Mouse (Mus musculus): Measurements from ENCODE around the gene Gramd1b. TPM values are rescaled to one million over a fixed set of nuclear protein-coding genes. Genes with fewer than 3 reads are reported as not detected.
"Not testable (repeated sequence)": the region's sequence is repeated elsewhere in the genome, so short reads cannot be mapped to it uniquely, and the experiment has no call there.

The Gramd1b gene
- polyA plus RNA-seq, 1 experiment from 2014 or later, result 7.3 TPM

GRCm38 (mm10) chr9:40504886-40505285, 26.3 kb downstream of the Gramd1b start:
- Histone ChIP-seq H3K4me1 (ENCODE audit: control insufficient read depth, insufficient read depth, low read length) (no peaks in the 10 kb centered on the region), H3K36me3 (ENCODE audit: control insufficient read depth, insufficient read depth, low read length) (no peaks in the 10 kb centered on the region), H3K9ac (replicated peaks; ENCODE audit: low read depth, low read length) (no peak overlapping the region), H3K4me3 (ENCODE audit: low read depth, low read length) (no peak overlapping the region), H3K9me3 (ENCODE audit: control insufficient read depth, low read depth, low read length) (no peaks in the 10 kb centered on the region), H3K27me3 (ENCODE audit: control insufficient read depth, insufficient read depth, low read length) (no peaks in the 10 kb centered on the region), H3K4me2 (replicated peaks; ENCODE audit: low read depth, low read length) (no peak overlapping the region), H3K27ac (ENCODE audit: low read length) (no peak overlapping the region)
- ATAC-seq (ENCODE audit: insufficient number of reproducible peaks, insufficient read depth, low FRiP score, low read depth), result no peak
- 87% methylated on average over 5 of the region's 5 CpGs for WGBS

GRCm38 (mm10) chr9:40500691-40501090, 30.5 kb downstream of the Gramd1b start:
- no peak overlapping the region for H3K9ac ChIP-seq (replicated peaks; ENCODE audit: low read depth, low read length)
- no peaks in the 10 kb centered on the region for H3K36me3 ChIP-seq (ENCODE audit: control insufficient read depth, insufficient read depth, low read length)
- no peak for ATAC-seq (ENCODE audit: insufficient number of reproducible peaks, insufficient read depth, low FRiP score, low read depth)
- H3K27me3 ChIP-seq (ENCODE audit: control insufficient read depth, insufficient read depth, low read length), result no peaks in the 10 kb centered on the region
- H3K27ac ChIP-seq (ENCODE audit: low read length), result no peak overlapping the region
- H3K4me3 ChIP-seq (ENCODE audit: low read depth, low read length), result no peak overlapping the region
- no peak overlapping the region for H3K4me2 ChIP-seq (replicated peaks; ENCODE audit: low read depth, low read length)
- H3K9me3 ChIP-seq (ENCODE audit: control insufficient read depth, low read depth, low read length), result no peaks in the 10 kb centered on the region
- no peaks in the 10 kb centered on the region for H3K4me1 ChIP-seq (ENCODE audit: control insufficient read depth, insufficient read depth, low read length)

GRCm38 (mm10) chr9:40482351-40483084, 48.7 kb downstream of the Gramd1b start:
- ATAC-seq (ENCODE audit: insufficient number of reproducible peaks, insufficient read depth, low FRiP score, low read depth); H3K4me2 ChIP-seq (replicated peaks; ENCODE audit: low read depth, low read length); H3K27me3 ChIP-seq (ENCODE audit: control insufficient read depth, insufficient read depth, low read length): not testable (repeated sequence)

GRCm38 (mm10) chr9:40481271-40481670, 49.9 kb downstream of the Gramd1b start:
- H3K4me2 ChIP-seq (replicated peaks; ENCODE audit: low read depth, low read length), result no peak overlapping the region
- ATAC-seq (ENCODE audit: insufficient number of reproducible peaks, insufficient read depth, low FRiP score, low read depth), result no peak
- H3K36me3 ChIP-seq (ENCODE audit: control insufficient read depth, insufficient read depth, low read length), result no peaks in the 10 kb centered on the region
- 67% methylated on average over 3 of the region's 3 CpGs for WGBS
- H3K27me3 ChIP-seq (ENCODE audit: control insufficient read depth, insufficient read depth, low read length), result no peaks in the 10 kb centered on the region
- H3K9ac ChIP-seq (replicated peaks; ENCODE audit: low read depth, low read length), result no peak overlapping the region
- no peak overlapping the region for H3K27ac ChIP-seq (ENCODE audit: low read length)
- H3K4me3 ChIP-seq (ENCODE audit: low read depth, low read length), result no peak overlapping the region
- no peaks in the 10 kb centered on the region for H3K9me3 ChIP-seq (ENCODE audit: control insufficient read depth, low read depth, low read length)
- no peaks in the 10 kb centered on the region for H3K4me1 ChIP-seq (ENCODE audit: control insufficient read depth, insufficient read depth, low read length)

More at GRCm38 (mm10) chr9:40482351-40483084, 48.7 kb downstream of the Gramd1b start:
- H3K9me3 ChIP-seq (ENCODE audit: control insufficient read depth, low read depth, low read length); H3K27ac ChIP-seq (ENCODE audit: low read length); H3K4me3 ChIP-seq (ENCODE audit: low read depth, low read length); H3K4me1 ChIP-seq (ENCODE audit: control insufficient read depth, insufficient read depth, low read length); H3K36me3 ChIP-seq (ENCODE audit: control insufficient read depth, insufficient read depth, low read length); H3K9ac ChIP-seq (replicated peaks; ENCODE audit: low read depth, low read length): not testable (repeated sequence)
- 78% methylated on average over 7 of the region's 7 CpGs for WGBS

GRCm38 (mm10) chr9:40479333-40479732, 51.9 kb downstream of the Gramd1b start:
- 36% methylated on average over 4 of the region's 4 CpGs for WGBS
- no peaks in the 10 kb centered on the region for H3K36me3 ChIP-seq (ENCODE audit: control insufficient read depth, insufficient read depth, low read length)
- ATAC-seq (ENCODE audit: insufficient number of reproducible peaks, insufficient read depth, low FRiP score, low read depth), result no peak

GRCm38 (mm10) chr9:40478146-40478900, 52.9 kb downstream of the Gramd1b start:
- no peak overlapping the region for H3K9ac ChIP-seq (replicated peaks; ENCODE audit: low read depth, low read length)
- WGBS, result 76% methylated on average over 9 of the region's 9 CpGs
- H3K4me1 ChIP-seq (ENCODE audit: control insufficient read depth, insufficient read depth, low read length), result no peaks in the 10 kb centered on the region
- ATAC-seq (ENCODE audit: insufficient number of reproducible peaks, insufficient read depth, low FRiP score, low read depth), result no peak
- no peak overlapping the region for H3K4me2 ChIP-seq (replicated peaks; ENCODE audit: low read depth, low read length)
- H3K36me3 ChIP-seq (ENCODE audit: control insufficient read depth, insufficient read depth, low read length), result no peaks in the 10 kb centered on the region
- H3K27me3 ChIP-seq (ENCODE audit: control insufficient read depth, insufficient read depth, low read length), result no peaks in the 10 kb centered on the region
- H3K4me3 ChIP-seq (ENCODE audit: low read depth, low read length), result no peak overlapping the region
- H3K27ac ChIP-seq (ENCODE audit: low read length), result no peak overlapping the region
- H3K9me3 ChIP-seq (ENCODE audit: control insufficient read depth, low read depth, low read length), result no peaks in the 10 kb centered on the region

More at GRCm38 (mm10) chr9:40479333-40479732, 51.9 kb downstream of the Gramd1b start:
- no peaks in the 10 kb centered on the region for H3K27me3 ChIP-seq (ENCODE audit: control insufficient read depth, insufficient read depth, low read length)
- H3K4me2 ChIP-seq (replicated peaks; ENCODE audit: low read depth, low read length), result no peak overlapping the region
- no peak overlapping the region for H3K4me3 ChIP-seq (ENCODE audit: low read depth, low read length)
- H3K27ac ChIP-seq (ENCODE audit: low read length), result no peak overlapping the region
- H3K9me3 ChIP-seq (ENCODE audit: control insufficient read depth, low read depth, low read length), result no peaks in the 10 kb centered on the region
- H3K9ac ChIP-seq (replicated peaks; ENCODE audit: low read depth, low read length), result no peak overlapping the region
- no peaks in the 10 kb centered on the region for H3K4me1 ChIP-seq (ENCODE audit: control insufficient read depth, insufficient read depth, low read length)

- no peak overlapping the region for H3K9ac ChIP-seq (replicated peaks; ENCODE audit: low read depth, low read length)
- no peaks in the 10 kb centered on the region for H3K9me3 ChIP-seq (ENCODE audit: control insufficient read depth, low read depth, low read length)
- H3K36me3 ChIP-seq (ENCODE audit: control insufficient read depth, insufficient read depth, low read length), result no peaks in the 10 kb centered on the region
- no peaks in the 10 kb centered on the region for H3K4me1 ChIP-seq (ENCODE audit: control insufficient read depth, insufficient read depth, low read length)
- WGBS, result 93% methylated on average over 2 of the region's 2 CpGs
- H3K27me3 ChIP-seq (ENCODE audit: control insufficient read depth, insufficient read depth, low read length), result no peaks in the 10 kb centered on the region
- H3K4me3 ChIP-seq (ENCODE audit: low read depth, low read length), result no peak overlapping the region
- H3K27ac ChIP-seq (ENCODE audit: low read length), result no peak overlapping the region
- no peak overlapping the region for H3K4me2 ChIP-seq (replicated peaks; ENCODE audit: low read depth, low read length)
- no peak for ATAC-seq (ENCODE audit: insufficient number of reproducible peaks, insufficient read depth, low FRiP score, low read depth)
Observed at GRCm38 (mm10) chr9:40477611-40478010, 53.6 kb downstream of the Gramd1b start.

GRCm38 (mm10) chr9:40476098-40476497, 55.1 kb downstream of the Gramd1b start:
- Histone ChIP-seq H3K9me3 (ENCODE audit: control insufficient read depth, low read depth, low read length) (no peaks in the 10 kb centered on the region), H3K4me2 (replicated peaks; ENCODE audit: low read depth, low read length) (no peak overlapping the region), H3K9ac (replicated peaks; ENCODE audit: low read depth, low read length) (no peak overlapping the region), H3K4me1 (ENCODE audit: control insufficient read depth, insufficient read depth, low read length) (no peaks in the 10 kb centered on the region), H3K36me3 (ENCODE audit: control insufficient read depth, insufficient read depth, low read length) (no peaks in the 10 kb centered on the region), H3K4me3 (ENCODE audit: low read depth, low read length) (no peak overlapping the region), H3K27me3 (ENCODE audit: control insufficient read depth, insufficient read depth, low read length) (no peaks in the 10 kb centered on the region), H3K27ac (ENCODE audit: low read length) (no peak overlapping the region)
- 87% methylated on average over 11 of the region's 11 CpGs for WGBS
- ATAC-seq (ENCODE audit: insufficient number of reproducible peaks, insufficient read depth, low FRiP score, low read depth), result no peak

All from stomach, embryonic 14.5 days (tissue).